Mouse (Mus musculus): ENCODE results near the gene H2al1j. TPM values are rescaled to one million over a fixed set of nuclear protein-coding genes. Genes with fewer than 3 reads are reported as not detected.

The H2al1j gene
- polyA plus RNA-seq, 1 experiment from 2014 or later: not detected

Other genes starting within 250 kb of the H2al1j start
- not detected in 2 replicates for gene H2al1a, start 28.6 kb upstream of the H2al1j start, polyA plus RNA-seq (2015; fragmentation: Nextera tagmentation; extraction: Ambion mirVana)
- gene H2al1b, start 25.4 kb upstream of the H2al1j start, polyA plus RNA-seq (2015; fragmentation: Nextera tagmentation; extraction: Ambion mirVana): not detected in 2 replicates
- gene H2al1c, start 22.2 kb upstream of the H2al1j start, polyA plus RNA-seq (2015; fragmentation: Nextera tagmentation; extraction: Ambion mirVana): not detected in 2 replicates
- gene H2al1d, start 19.0 kb upstream of the H2al1j start, polyA plus RNA-seq (2015; fragmentation: Nextera tagmentation; extraction: Ambion mirVana): not detected in 2 replicates
- not detected in 2 replicates for gene H2al1e, start 15.9 kb upstream of the H2al1j start, polyA plus RNA-seq (2015; fragmentation: Nextera tagmentation; extraction: Ambion mirVana)
- not detected in 2 replicates for gene H2al1f, start 12.7 kb upstream of the H2al1j start, polyA plus RNA-seq (2015; fragmentation: Nextera tagmentation; extraction: Ambion mirVana)
- gene H2al1g, start 9.6 kb upstream of the H2al1j start, polyA plus RNA-seq (2015; fragmentation: Nextera tagmentation; extraction: Ambion mirVana): not detected in 2 replicates
- gene H2al1h, start 6.3 kb upstream of the H2al1j start, polyA plus RNA-seq (2015; fragmentation: Nextera tagmentation; extraction: Ambion mirVana): not detected in 2 replicates
- gene H2al1i, start 3.2 kb upstream of the H2al1j start, polyA plus RNA-seq (2015; fragmentation: Nextera tagmentation; extraction: Ambion mirVana): not detected in 2 replicates